Mouse (Mus musculus): ENCODE data around the gene Stxbp2. TPM values are rescaled to one million over a fixed set of nuclear protein-coding genes. Genes with fewer than 3 reads are reported as not detected.

The Stxbp2 gene
- total and polyA plus RNA-seq, 3 experiments: 181 to 514 (median 287) TPM

- no peak overlapping the region for H3K4me3 ChIP-seq (ENCODE audit: low read depth, low read length)
- peaks cover 48% of the 10 kb centered on the region for H3K4me1 ChIP-seq (ENCODE audit: insufficient read depth, low read depth, low read length)
- ATAC-seq (ENCODE audit: extremely low read depth, insufficient number of reproducible peaks, low FRiP score, poor library complexity, severe bottlenecking) (no peak), DNase-seq (ENCODE audit: low spot score) (no peak)
- H3K9me3 ChIP-seq (replicated peaks): no peaks in the 10 kb centered on the region
- H3K36me3 ChIP-seq (replicated peaks): peaks cover 15% of the 10 kb centered on the region
- TF ChIP-seq GATA2 (IDR thresholded peaks at IDR 0.05; ENCODE audit: borderline replicate concordance, low read depth, low read length): no peak
- no peak for TF ChIP-seq CTCF (IDR thresholded peaks at IDR 0.05; ENCODE audit: low read depth, low read length)
- TF ChIP-seq GATA1 (IDR thresholded peaks at IDR 0.05; ENCODE audit: borderline replicate concordance, low read length): no peak
- TF ChIP-seq TAL1 (conservative IDR thresholded peaks at IDR 0.05; ENCODE audit: low read depth, low read length): no peak
- TF ChIP-seq POLR2AphosphoS5 (IDR thresholded peaks at IDR 0.05; ENCODE audit: insufficient replicate concordance, low read depth, low read length): no peak
- peaks cover 4% of the 10 kb centered on the region for H3K27me3 ChIP-seq (ENCODE audit: insufficient read depth, low read length)
Observed at GRCm38 (mm10) chr8:3674671-3675070, 43.9 kb downstream of the Stxbp2 start.

GRCm38 (mm10) chr8:3676131-3676992, 45.6 kb downstream of the Stxbp2 start, which contains the start of gene Trappc5:
TSS of gene Trappc5 (plus strand) at chr8:3676299.
- Histone ChIP-seq H3K36me3 (replicated peaks) (peaks cover 32% of the 10 kb centered on the region), H3K9me3 (replicated peaks) (no peaks in the 10 kb centered on the region), H3K4me3 (ENCODE audit: low read depth, low read length) (peak within 1 kb of the TSS; percentile 78), H3K4me1 (ENCODE audit: insufficient read depth, low read depth, low read length) (peaks cover 46% of the 10 kb centered on the region), H3K27me3 (ENCODE audit: insufficient read depth, low read length) (peaks cover 4% of the 10 kb centered on the region)
- TF ChIP-seq GATA1 (IDR thresholded peaks at IDR 0.05; ENCODE audit: borderline replicate concordance, low read length) (no peak), GATA2 (IDR thresholded peaks at IDR 0.05; ENCODE audit: borderline replicate concordance, low read depth, low read length) (no peak), POLR2AphosphoS5 (IDR thresholded peaks at IDR 0.05; ENCODE audit: insufficient replicate concordance, low read depth, low read length) (no peak), TAL1 (conservative IDR thresholded peaks at IDR 0.05; ENCODE audit: low read depth, low read length) (no peak), CTCF (IDR thresholded peaks at IDR 0.05; ENCODE audit: low read depth, low read length) (peak; percentile 64)
- ATAC-seq (ENCODE audit: extremely low read depth, insufficient number of reproducible peaks, low FRiP score, poor library complexity, severe bottlenecking) (peak; percentile 46), DNase-seq (ENCODE audit: low spot score) (peak; percentile 91)

GRCm38 (mm10) chr8:3676993-3677579, 46.3 kb downstream of the Stxbp2 start:
- Histone ChIP-seq H3K36me3 (replicated peaks) (peaks cover 39% of the 10 kb centered on the region), H3K4me3 (ENCODE audit: low read depth, low read length) (peak overlapping the region; percentile 78), H3K9me3 (replicated peaks) (no peaks in the 10 kb centered on the region), H3K4me1 (ENCODE audit: insufficient read depth, low read depth, low read length) (peaks cover 43% of the 10 kb centered on the region), H3K27me3 (ENCODE audit: insufficient read depth, low read length) (peaks cover 4% of the 10 kb centered on the region)
- DNase-seq (ENCODE audit: low spot score) (peak; percentile 35), ATAC-seq (ENCODE audit: extremely low read depth, insufficient number of reproducible peaks, low FRiP score, poor library complexity, severe bottlenecking) (no peak)
- TF ChIP-seq GATA1 (IDR thresholded peaks at IDR 0.05; ENCODE audit: borderline replicate concordance, low read length) (no peak), POLR2AphosphoS5 (IDR thresholded peaks at IDR 0.05; ENCODE audit: insufficient replicate concordance, low read depth, low read length) (no peak), GATA2 (IDR thresholded peaks at IDR 0.05; ENCODE audit: borderline replicate concordance, low read depth, low read length) (no peak), CTCF (IDR thresholded peaks at IDR 0.05; ENCODE audit: low read depth, low read length) (no peak), TAL1 (conservative IDR thresholded peaks at IDR 0.05; ENCODE audit: low read depth, low read length) (no peak)

GRCm38 (mm10) chr8:3678831-3679230, 48.1 kb downstream of the Stxbp2 start:
- DNase-seq (ENCODE audit: low spot score) (no peak), ATAC-seq (ENCODE audit: extremely low read depth, insufficient number of reproducible peaks, low FRiP score, poor library complexity, severe bottlenecking) (no peak)
- Histone ChIP-seq H3K4me3 (ENCODE audit: low read depth, low read length) (peak overlapping the region; percentile 31; the same call in 1 of the 2 replicates), H3K27me3 (ENCODE audit: insufficient read depth, low read length) (no peaks in the 10 kb centered on the region), H3K36me3 (replicated peaks) (peaks cover 56% of the 10 kb centered on the region), H3K4me1 (ENCODE audit: insufficient read depth, low read depth, low read length) (peaks cover 39% of the 10 kb centered on the region), H3K9me3 (replicated peaks) (no peaks in the 10 kb centered on the region)
- TF ChIP-seq TAL1 (conservative IDR thresholded peaks at IDR 0.05; ENCODE audit: low read depth, low read length): no peak
- no peak for TF ChIP-seq POLR2AphosphoS5 (IDR thresholded peaks at IDR 0.05; ENCODE audit: insufficient replicate concordance, low read depth, low read length)
- no peak for TF ChIP-seq GATA2 (IDR thresholded peaks at IDR 0.05; ENCODE audit: borderline replicate concordance, low read depth, low read length)
- no peak for TF ChIP-seq CTCF (IDR thresholded peaks at IDR 0.05; ENCODE audit: low read depth, low read length)

- Histone ChIP-seq H3K4me3 (ENCODE audit: low read depth, low read length) (peak overlapping the region; percentile 31; the same call in 1 of the 2 replicates), H3K4me1 (ENCODE audit: insufficient read depth, low read depth, low read length) (peaks cover 38% of the 10 kb centered on the region), H3K9me3 (replicated peaks) (no peaks in the 10 kb centered on the region), H3K27me3 (ENCODE audit: insufficient read depth, low read length) (no peaks in the 10 kb centered on the region), H3K36me3 (replicated peaks) (peaks cover 56% of the 10 kb centered on the region)
- no peak for TF ChIP-seq GATA1 (IDR thresholded peaks at IDR 0.05; ENCODE audit: borderline replicate concordance, low read length)
- no peak for TF ChIP-seq TAL1 (conservative IDR thresholded peaks at IDR 0.05; ENCODE audit: low read depth, low read length)
- TF ChIP-seq GATA2 (IDR thresholded peaks at IDR 0.05; ENCODE audit: borderline replicate concordance, low read depth, low read length): no peak
- TF ChIP-seq POLR2AphosphoS5 (IDR thresholded peaks at IDR 0.05; ENCODE audit: insufficient replicate concordance, low read depth, low read length): no peak
- TF ChIP-seq CTCF (IDR thresholded peaks at IDR 0.05; ENCODE audit: low read depth, low read length): no peak
- ATAC-seq (ENCODE audit: extremely low read depth, insufficient number of reproducible peaks, low FRiP score, poor library complexity, severe bottlenecking): no peak
- DNase-seq (ENCODE audit: low spot score): no peak
Observed at GRCm38 (mm10) chr8:3679236-3679635, 48.5 kb downstream of the Stxbp2 start.

GRCm38 (mm10) chr8:3679656-3680055, 48.9 kb downstream of the Stxbp2 start:
- no peak overlapping the region for H3K4me3 ChIP-seq (ENCODE audit: low read depth, low read length)
- no peaks in the 10 kb centered on the region for H3K27me3 ChIP-seq (ENCODE audit: insufficient read depth, low read length)
- H3K36me3 ChIP-seq (replicated peaks): peaks cover 56% of the 10 kb centered on the region
- H3K4me1 ChIP-seq (ENCODE audit: insufficient read depth, low read depth, low read length): peaks cover 35% of the 10 kb centered on the region
- no peak for TF ChIP-seq TAL1 (conservative IDR thresholded peaks at IDR 0.05; ENCODE audit: low read depth, low read length)
- no peak for TF ChIP-seq POLR2AphosphoS5 (IDR thresholded peaks at IDR 0.05; ENCODE audit: insufficient replicate concordance, low read depth, low read length)
- TF ChIP-seq GATA2 (IDR thresholded peaks at IDR 0.05; ENCODE audit: borderline replicate concordance, low read depth, low read length): no peak
- no peak for TF ChIP-seq GATA1 (IDR thresholded peaks at IDR 0.05; ENCODE audit: borderline replicate concordance, low read length)
- no peak for TF ChIP-seq CTCF (IDR thresholded peaks at IDR 0.05; ENCODE audit: low read depth, low read length)
- no peaks in the 10 kb centered on the region for H3K9me3 ChIP-seq (replicated peaks)
- ATAC-seq (ENCODE audit: extremely low read depth, insufficient number of reproducible peaks, low FRiP score, poor library complexity, severe bottlenecking): no peak
- no peak for DNase-seq (ENCODE audit: low spot score)

Data from G1E (cell line).